Comparison of ENCODE assay signal across 21 mouse cellular contexts in genomic region chrX:99154358-99154757, GRCm38 (mm10).
"Had no signal": no experiment of that assay in that cellular context is flagged by ENCODE, and none has a peak within 500 bp of the region (broad histone marks: within the 10 kb centered on the region; RNA-seq: fewer than 3 reads in every experiment).

No protein-coding gene starts in this region.

- H3K27ac ChIP-seq: kidney, postnatal 0 days; layer of hippocampus, adult 2 months; limb, embryonic 10.5 days; limb, embryonic 13.5 days; liver, embryonic 14.5 days; neural tube, embryonic 12.5 days; neural tube, embryonic 15.5 days; stomach, embryonic 15.5 days had no signal

- DNase-seq: kidney, postnatal 25 days; layer of hippocampus, adult 9-11 months; lung, adult 18-20 months; lung, postnatal 14 days; lung, postnatal 4 days; midbrain, embryonic 14.5 days; right cerebral cortex, adult 18-20 months; right cerebral cortex, postnatal 14 days; right cerebral cortex, postnatal 4 days; spleen, adult 18-20 months; thymus, postnatal 25 days had no signal

- ATAC-seq: inflammation-experienced regulatory T-cells, adult 6 months had no signal

- H3K4me2 ChIP-seq: limb, embryonic 13.5 days; midbrain, embryonic 11.5 days; neural tube, embryonic 12.5 days; neural tube, embryonic 15.5 days; stomach, embryonic 15.5 days had no signal

- H3K4me3 ChIP-seq: layer of hippocampus, adult 2 months; limb, embryonic 10.5 days; limb, embryonic 13.5 days; neural tube, embryonic 12.5 days; neural tube, embryonic 15.5 days; stomach, embryonic 15.5 days had no signal

- H3K36me3 ChIP-seq: neural tube, embryonic 15.5 days; stomach, embryonic 15.5 days had no signal

- H3K9me3 ChIP-seq: limb, embryonic 10.5 days; limb, embryonic 13.5 days; neural tube, embryonic 12.5 days; neural tube, embryonic 15.5 days; stomach, embryonic 15.5 days had no signal

- H3K9ac ChIP-seq: limb, embryonic 13.5 days; liver, embryonic 14.5 days; neural tube, embryonic 12.5 days; neural tube, embryonic 15.5 days; stomach, embryonic 15.5 days had no signal

- H3K27me3 ChIP-seq: neural tube, embryonic 12.5 days had no signal
